Mouse (Mus musculus) cerebellum, adult 11-12 months (tissue): Measurements from ENCODE around the gene Gstt1.
"Not testable (repeated sequence)": the region's sequence is repeated elsewhere in the genome, so short reads cannot be mapped to it uniquely, and the experiment has no call there.

ENCODE experiments used
- DNase-seq: peaks from one replicate; pipeline ENCODE4 v3.0.0; 2022

Gstt1 gene

GRCm38 (mm10) chr10:75798176-75798696 is at the start of gene Gstt1:
Gene Gstt1, minus strand, starts transcription at chr10:75798584.
- peak; percentile 79 for DNase-seq

GRCm38 (mm10) chr10:75845306-75845930 is 47.0 kb upstream of the Gstt1 start:
- no peak for DNase-seq

GRCm38 (mm10) chr10:75844800-75845199 is 46.4 kb upstream of the Gstt1 start:
- no peak for DNase-seq

- DNase-seq = not testable (repeated sequence)
Measured at GRCm38 (mm10) chr10:75843898-75844297, 45.5 kb upstream of the Gstt1 start.

GRCm38 (mm10) chr10:75839092-75839491 is 40.7 kb upstream of the Gstt1 start:
- no peak for DNase-seq

GRCm38 (mm10) chr10:75837248-75837759 is 38.9 kb upstream of the Gstt1 start, which contains the start of gene Gstt2:
Gene Gstt2, minus strand, starts transcription at chr10:75837424.
- peak; percentile 93 for DNase-seq

GRCm38 (mm10) chr10:75835761-75836531 is 37.6 kb upstream of the Gstt1 start:
- DNase-seq = peak; percentile 40

GRCm38 (mm10) chr10:75835307-75835706 is 36.9 kb upstream of the Gstt1 start:
- DNase-seq = peak; percentile 64

- no peak for DNase-seq
Measured at GRCm38 (mm10) chr10:75834721-75835120, 36.3 kb upstream of the Gstt1 start.

GRCm38 (mm10) chr10:75834250-75834649 is 35.9 kb upstream of the Gstt1 start:
- DNase-seq = peak; percentile 67

- DNase-seq = no peak
Measured at GRCm38 (mm10) chr10:75833456-75834080, 35.2 kb upstream of the Gstt1 start.

- peak; percentile 56 for DNase-seq
Measured at GRCm38 (mm10) chr10:75832272-75832895, 34.0 kb upstream of the Gstt1 start.

- no peak for DNase-seq
Measured at GRCm38 (mm10) chr10:75830275-75830670, 31.9 kb upstream of the Gstt1 start.

GRCm38 (mm10) chr10:75829529-75830274 is 31.3 kb upstream of the Gstt1 start:
- DNase-seq = no peak

GRCm38 (mm10) chr10:75828500-75828931 is 30.1 kb upstream of the Gstt1 start:
- peak; percentile 90 for DNase-seq

GRCm38 (mm10) chr10:75827668-75828360 is 29.4 kb upstream of the Gstt1 start:
- DNase-seq = peak; percentile 65

GRCm38 (mm10) chr10:75824530-75824929 is 26.1 kb upstream of the Gstt1 start:
- DNase-seq = no peak

- DNase-seq = no peak
Measured at GRCm38 (mm10) chr10:75823782-75824181, 25.4 kb upstream of the Gstt1 start.

GRCm38 (mm10) chr10:75822443-75822842 is 24.1 kb upstream of the Gstt1 start, which contains the start of gene Gstt4:
Gene Gstt4, minus strand, starts transcription at chr10:75822543.
- DNase-seq = no peak

GRCm38 (mm10) chr10:75819882-75820281 is 21.5 kb upstream of the Gstt1 start:
- DNase-seq = no peak

GRCm38 (mm10) chr10:75818641-75819040 is 20.3 kb upstream of the Gstt1 start:
- DNase-seq = no peak
